Mouse (Mus musculus) embryonic facial prominence, embryonic 14.5 days (tissue): Measurements from ENCODE around the gene Myod1. TPM values are rescaled to one million over a fixed set of nuclear protein-coding genes. Genes with fewer than 3 reads are reported as not detected.

Experiments
- ATAC-seq: fragments of 200-750 bp; cut with Nextera tagmentation; 2 replicates; pipeline ENCODE4 v1.8.0; 2017; ENCODE audit warnings: low read depth, moderate number of reproducible peaks, moderate TSS enrichment
- DNase-seq: peaks from one replicate; pipeline ENCODE4 v3.0.0-alpha.2; 2015; ENCODE audit warnings: low spot score
- H3K27ac ChIP-seq: fragments of 300-500 bp; sonication (generic); replicated peaks from 2 replicates; pipeline ENCODE4 v1.5.1; 2014; ENCODE audit warnings: low read depth, mild to moderate bottlenecking, low read length, moderate library complexity
- H3K27me3 ChIP-seq: fragments of 300-500 bp; sonication (generic); replicated peaks from 2 replicates; pipeline ENCODE4 v1.6.1; 2014; ENCODE audit warnings: low read length; ENCODE audit not compliant: control insufficient read depth, insufficient read depth
- H3K36me3 ChIP-seq: fragments of 300-500 bp; sonication (generic); 2 replicates; pipeline ENCODE4 v1.6.1; 2014; ENCODE audit warnings: low read length, mixed read lengths; ENCODE audit not compliant: control insufficient read depth, insufficient read depth
- H3K4me1 ChIP-seq: fragments of 300-500 bp; sonication (generic); 2 replicates; pipeline ENCODE4 v1.6.1; 2014; ENCODE audit warnings: antibody characterized with exemption, low read length; ENCODE audit not compliant: control insufficient read depth, insufficient read depth
- H3K4me2 ChIP-seq: fragments of 300-500 bp; sonication (generic); 2 replicates; pipeline ENCODE4 v1.6.1; 2014; ENCODE audit warnings: low read depth, mild to moderate bottlenecking, low read length, moderate library complexity, mixed read lengths
- H3K4me3 ChIP-seq: fragments of 300-500 bp; sonication (generic); 2 replicates; pipeline ENCODE4 v1.5.1; 2014; ENCODE audit warnings: low read depth, mild to moderate bottlenecking, low read length
- H3K9ac ChIP-seq: fragments of 300-500 bp; sonication (generic); 2 replicates; pipeline ENCODE4 v1.6.1; 2014; ENCODE audit warnings: low read depth, mild to moderate bottlenecking, low read length, moderate library complexity, mixed read lengths
- H3K9me3 ChIP-seq: fragments of 300-500 bp; sonication (generic); 2 replicates; pipeline ENCODE4 v1.6.1; 2016; ENCODE audit warnings: low read length; ENCODE audit not compliant: control insufficient read depth
- WGBS: fragments of 180-500 bp; shearing (Covaris S2); extraction: QIAGEN DNeasy Blood & Tissue Kit; methylation state at CpG from one replicate; pipeline ENCODE4 v1.1.7; 2014; 5-methylcytosine and 5-hydroxymethylcytosine counted together
- polyA plus RNA-seq: library from polyadenylated mRNA; unstranded; fragments of >200 nt; fragmentation: Nextera tagmentation; extraction: Ambion mirVana; gene quantifications from 2 replicates; pipeline ENCODE4 v1.2.1, GENCODE M21; 2014

Myod1 gene
- polyA plus RNA-seq, 1 experiment from 2014 or later: 46.5 TPM

GRCm38 (mm10) chr7:46400346-46400745 lies 24.1 kb downstream of the Myod1 start:
- no peak overlapping the region for H3K27ac ChIP-seq
- no peak for DNase-seq
- H3K4me1 ChIP-seq: peaks cover 5% of the 10 kb centered on the region; the same call in 1 of the 2 replicates
- WGBS: 46% methylated on average over 8 of the region's 8 CpGs
- no peak overlapping the region for H3K4me2 ChIP-seq
- H3K27me3 ChIP-seq: peaks cover 49% of the 10 kb centered on the region
- no peak overlapping the region for H3K9ac ChIP-seq
- no peak for ATAC-seq
- H3K4me3 ChIP-seq: no peak overlapping the region
- no peaks in the 10 kb centered on the region for H3K36me3 ChIP-seq
- no peaks in the 10 kb centered on the region for H3K9me3 ChIP-seq

DNA sequence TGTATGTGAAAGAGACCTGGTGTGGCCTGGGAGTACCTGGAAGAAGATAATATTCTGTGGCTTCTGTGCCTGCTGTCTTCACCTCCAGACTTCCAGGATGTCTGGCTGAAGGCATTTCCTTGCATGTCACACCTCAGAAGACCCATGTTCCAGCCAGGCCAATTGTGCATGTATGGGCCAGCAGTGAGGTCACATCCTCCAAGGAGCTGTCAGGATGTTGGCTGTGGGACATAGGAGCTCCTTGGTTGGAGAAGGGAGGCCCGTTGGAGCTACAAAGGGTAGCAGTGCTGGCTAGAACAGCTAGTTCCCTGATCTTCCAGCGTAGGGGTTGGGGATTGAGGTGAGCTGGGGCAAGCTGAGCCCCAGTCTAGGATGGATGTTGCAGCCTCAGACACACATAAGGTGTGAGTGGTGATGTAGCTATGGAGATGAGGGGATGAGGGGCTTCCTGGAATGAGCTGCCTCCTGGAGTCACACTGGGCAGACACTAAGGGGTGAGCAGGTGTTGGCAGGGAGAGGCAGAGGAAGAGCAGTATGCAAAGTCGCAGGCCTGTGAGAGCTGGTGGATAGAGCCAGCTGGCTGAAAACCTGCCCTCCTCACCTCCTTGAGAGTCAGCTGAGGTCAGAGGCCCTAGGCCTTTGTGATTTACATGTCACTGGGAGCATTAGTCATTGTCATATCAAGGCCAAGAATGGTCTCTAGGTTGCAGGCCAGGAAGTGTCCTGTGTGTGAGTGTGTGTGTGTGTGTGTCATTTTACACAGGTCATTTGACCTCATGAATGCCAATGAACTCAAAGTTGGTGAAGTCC lies 25.3 kb downstream of the Myod1 start:
- no peak for ATAC-seq
- H3K27ac ChIP-seq: no peak overlapping the region
- H3K4me1 ChIP-seq: peaks cover 5% of the 10 kb centered on the region; the same call in 1 of the 2 replicates
- DNase-seq: no peak
- H3K4me3 ChIP-seq: no peak overlapping the region
- H3K27me3 ChIP-seq: peaks cover 37% of the 10 kb centered on the region
- no peaks in the 10 kb centered on the region for H3K9me3 ChIP-seq
- 76% methylated on average over 3 of the region's 3 CpGs for WGBS
- no peaks in the 10 kb centered on the region for H3K36me3 ChIP-seq
- no peak overlapping the region for H3K9ac ChIP-seq
- H3K4me2 ChIP-seq: no peak overlapping the region

DNA sequence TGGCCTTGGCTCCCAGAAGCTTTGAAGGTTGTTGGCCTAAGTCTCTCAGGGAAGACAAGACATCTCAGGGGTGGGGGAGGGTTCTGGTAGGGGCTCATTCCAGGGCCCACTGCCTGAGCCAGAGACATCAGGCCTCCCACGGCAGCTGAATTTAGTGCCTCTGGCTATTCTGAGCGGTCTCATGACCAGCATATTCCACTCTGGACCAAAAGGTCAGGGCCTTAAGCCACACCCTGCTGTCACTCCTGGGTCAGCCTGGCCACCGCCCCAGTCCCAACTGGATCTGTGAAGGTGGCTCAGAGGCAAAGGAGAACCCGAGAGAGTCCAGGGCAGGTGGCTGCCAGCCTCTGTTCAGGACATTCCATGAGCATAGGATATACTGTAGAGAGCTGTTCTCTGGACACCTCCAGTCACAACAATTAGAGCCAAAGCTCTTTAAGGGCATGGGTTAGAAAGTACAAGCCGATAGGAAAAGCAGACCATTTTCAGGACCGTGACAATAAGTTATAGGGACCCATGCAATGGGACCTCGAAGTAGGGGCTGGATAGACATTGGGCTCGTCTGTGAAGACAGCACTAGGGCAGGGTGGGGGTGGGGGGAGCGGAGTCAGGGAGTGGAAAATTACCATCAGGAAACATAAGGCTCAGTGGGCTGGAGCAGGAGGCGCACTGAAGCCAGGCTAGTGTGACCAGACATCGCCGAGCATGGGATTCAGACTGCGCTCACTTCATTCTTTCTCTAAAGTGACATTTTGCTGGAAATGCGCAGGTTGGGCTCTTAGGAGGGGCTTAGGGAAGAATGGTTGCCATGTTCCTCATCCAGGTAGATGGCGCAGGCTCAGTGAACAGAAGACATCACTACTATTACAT lies 27.6 kb downstream of the Myod1 start:
- ATAC-seq: no peak
- peaks cover 15% of the 10 kb centered on the region for H3K27me3 ChIP-seq
- 78% methylated on average over 12 of the region's 15 CpGs for WGBS

DNA sequence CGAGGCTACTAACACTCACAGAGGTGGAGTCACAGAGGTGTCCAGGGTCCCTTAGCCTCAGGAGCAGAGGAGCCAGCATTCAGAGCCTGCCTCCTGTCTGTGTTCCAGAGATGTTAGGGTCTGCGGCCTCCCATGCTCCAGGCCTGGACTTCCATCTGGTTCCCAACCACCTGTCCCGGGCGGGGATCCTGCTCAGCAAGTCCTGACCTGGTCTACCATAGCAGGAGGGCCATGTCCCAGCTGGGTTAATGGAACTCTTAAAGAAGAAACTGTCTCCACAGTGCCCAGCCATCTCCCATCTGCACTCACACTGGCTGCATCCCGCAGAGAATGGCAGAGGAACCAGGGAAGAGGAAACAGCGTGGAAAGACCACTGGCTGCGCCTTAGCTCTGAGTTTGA lies 28.5 kb downstream of the Myod1 start:
- H3K27me3 ChIP-seq: peaks cover 6% of the 10 kb centered on the region
- no peak for ATAC-seq

More for the DNA sequence above, 27.6 kb downstream of the Myod1 start:
- Histone ChIP-seq H3K4me3 (no peak overlapping the region), H3K4me2 (no peak overlapping the region), H3K9me3 (no peaks in the 10 kb centered on the region), H3K27ac (no peak overlapping the region), H3K9ac (no peak overlapping the region), H3K36me3 (no peaks in the 10 kb centered on the region), H3K4me1 (no peaks in the 10 kb centered on the region)
- DNase-seq: no peak

DNA sequence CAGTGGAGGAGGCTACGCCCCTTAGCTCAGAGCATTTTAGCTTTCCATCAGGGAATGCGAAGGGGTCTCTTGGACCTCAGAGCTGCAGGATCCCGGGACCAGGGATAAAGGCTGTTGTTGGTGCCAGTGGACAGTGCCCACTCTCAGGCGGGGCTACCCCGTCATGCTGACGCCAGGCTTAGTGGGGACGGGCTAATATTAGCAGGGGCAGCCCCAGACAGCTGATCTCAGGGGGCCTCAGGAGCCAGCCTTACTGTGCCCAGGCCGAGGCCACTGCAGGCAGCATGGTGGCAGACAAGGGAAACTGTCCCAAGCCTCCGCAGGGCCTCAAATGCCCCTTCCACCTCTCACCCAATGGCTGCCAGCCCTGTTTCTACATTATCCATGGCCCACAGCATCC lies 32.3 kb downstream of the Myod1 start:
- Histone ChIP-seq H3K4me1 (no peaks in the 10 kb centered on the region), H3K27me3 (no peaks in the 10 kb centered on the region), H3K4me2 (no peak overlapping the region), H3K27ac (no peak overlapping the region), H3K4me3 (no peak overlapping the region), H3K9me3 (no peaks in the 10 kb centered on the region), H3K36me3 (no peaks in the 10 kb centered on the region), H3K9ac (no peak overlapping the region)
- no peak for DNase-seq
- WGBS: 74% methylated on average over 9 of the region's 9 CpGs
- no peak for ATAC-seq

More for the DNA sequence above, 28.5 kb downstream of the Myod1 start:
- no peak overlapping the region for H3K9ac ChIP-seq
- no peak overlapping the region for H3K27ac ChIP-seq
- no peak overlapping the region for H3K4me2 ChIP-seq
- 78% methylated on average over 7 of the region's 7 CpGs for WGBS
- no peak overlapping the region for H3K4me3 ChIP-seq
- no peaks in the 10 kb centered on the region for H3K9me3 ChIP-seq
- no peaks in the 10 kb centered on the region for H3K4me1 ChIP-seq
- no peaks in the 10 kb centered on the region for H3K36me3 ChIP-seq
- no peak for DNase-seq

DNA sequence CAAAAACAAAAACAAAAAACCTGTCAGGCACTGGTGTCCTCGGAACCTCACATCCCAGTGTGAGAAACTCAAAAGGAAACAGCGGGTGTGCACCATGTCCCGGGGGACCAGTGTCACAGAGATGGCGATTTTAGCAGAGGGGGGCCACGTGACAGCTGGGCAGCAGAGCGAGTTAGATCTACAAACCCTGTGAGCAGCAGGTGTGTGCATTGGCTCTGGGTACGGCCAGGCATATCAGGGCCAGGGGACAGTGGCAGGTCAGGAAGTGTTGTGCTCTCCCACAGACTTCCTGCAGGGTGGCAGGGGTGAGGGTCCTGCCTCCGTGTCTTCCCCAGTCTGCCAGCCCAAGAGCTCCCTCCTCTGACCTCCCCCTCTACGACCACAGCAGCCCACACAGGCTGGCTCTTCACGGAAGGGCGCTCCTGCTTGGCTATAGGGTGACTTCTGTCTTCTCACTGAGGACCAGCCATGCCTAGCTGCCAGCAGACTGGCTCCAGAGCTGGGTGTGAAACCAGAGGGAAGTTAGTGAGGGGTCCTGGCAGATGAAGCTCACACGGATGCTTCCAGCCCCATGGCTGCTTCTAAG lies 33.0 kb downstream of the Myod1 start:
- Histone ChIP-seq H3K9ac (no peak overlapping the region), H3K4me2 (no peak overlapping the region), H3K27ac (no peak overlapping the region), H3K27me3 (no peaks in the 10 kb centered on the region), H3K4me1 (no peaks in the 10 kb centered on the region), H3K36me3 (no peaks in the 10 kb centered on the region), H3K9me3 (no peaks in the 10 kb centered on the region), H3K4me3 (no peak overlapping the region)
- 45% methylated on average over 12 of the region's 12 CpGs for WGBS
- DNase-seq (no peak), ATAC-seq (no peak)

DNA sequence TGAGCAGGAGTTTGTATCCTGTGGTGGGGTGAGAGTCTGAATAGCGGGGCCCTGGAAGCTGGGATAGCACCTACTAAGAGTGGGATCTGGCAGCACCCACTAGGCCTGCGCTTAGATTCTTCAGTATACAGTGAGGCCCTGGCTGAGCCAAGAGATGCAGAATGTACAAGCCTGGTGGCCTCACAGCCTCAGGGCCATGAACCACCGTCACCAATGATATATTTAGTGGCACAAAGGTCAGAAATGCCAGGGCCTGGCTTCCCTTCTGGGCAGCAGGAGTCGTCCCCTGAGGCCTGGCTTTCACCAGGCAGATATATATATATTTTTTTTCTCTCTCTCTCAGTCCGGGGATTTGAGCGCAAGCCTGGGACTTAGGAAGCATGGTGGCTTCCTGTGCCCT lies 34.5 kb downstream of the Myod1 start:
- H3K9me3 ChIP-seq: no peaks in the 10 kb centered on the region
- ATAC-seq (no peak), DNase-seq (no peak)
- H3K27me3 ChIP-seq: no peaks in the 10 kb centered on the region
- no peaks in the 10 kb centered on the region for H3K4me1 ChIP-seq
- H3K4me2 ChIP-seq: no peak overlapping the region
- 77% methylated on average over 6 of the region's 6 CpGs for WGBS
- H3K4me3 ChIP-seq: no peak overlapping the region
- H3K9ac ChIP-seq: no peak overlapping the region
- H3K27ac ChIP-seq: no peak overlapping the region
- H3K36me3 ChIP-seq: no peaks in the 10 kb centered on the region

GRCm38 (mm10) chr7:46412823-46413222 lies 36.5 kb downstream of the Myod1 start:
- peak; percentile 37; the same call in 1 of the 2 replicates for ATAC-seq
- H3K4me1 ChIP-seq: no peaks in the 10 kb centered on the region
- H3K4me2 ChIP-seq: no peak overlapping the region
- H3K27me3 ChIP-seq: no peaks in the 10 kb centered on the region
- no peak overlapping the region for H3K27ac ChIP-seq
- H3K36me3 ChIP-seq: no peaks in the 10 kb centered on the region
- no peak overlapping the region for H3K4me3 ChIP-seq
- no peak overlapping the region for H3K9ac ChIP-seq
- peak; percentile 11 for DNase-seq
- WGBS: 74% methylated on average over 5 of the region's 5 CpGs
- no peaks in the 10 kb centered on the region for H3K9me3 ChIP-seq
